Mouse (Mus musculus) spleen, adult 18-20 months (tissue): ENCODE results near the gene Anapc15-ps.

Experiments used
- DNase-seq, 2 experiments: peaks; one replicate each; pipeline ENCODE4 v3.0.0; 2022; ENCODE audit warnings: mixed read lengths in 2 of 2

The Anapc15-ps gene

DNA sequence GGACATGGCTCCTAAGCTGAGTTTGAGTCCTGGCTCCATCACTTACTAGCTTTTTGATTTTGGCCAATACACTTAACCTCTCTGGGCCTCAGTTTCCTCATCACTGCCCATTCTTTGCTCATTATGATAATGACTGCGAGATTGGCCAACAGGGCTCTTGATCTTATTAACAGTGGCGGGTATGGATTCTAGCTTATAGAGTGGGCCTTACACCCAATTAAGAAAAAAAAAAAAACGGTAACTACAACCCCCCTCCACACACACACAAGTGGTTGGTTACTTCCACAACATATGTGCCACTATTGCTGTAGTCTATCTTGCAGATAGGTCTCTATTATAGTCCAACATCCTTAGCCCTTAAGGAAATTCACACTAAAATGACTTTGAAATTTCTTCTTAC, at the start of gene Anapc15-ps:
Gene Anapc15-ps, minus strand, starts transcription at position 101 of the 400 bp plus-strand sequence.
- no peak for DNase-seq

GRCm38 (mm10) chr10:95722203-95722611, 49.0 kb upstream of the Anapc15-ps start:
- DNase-seq: peak in 1 of 2 experiments; percentile 9

DNA sequence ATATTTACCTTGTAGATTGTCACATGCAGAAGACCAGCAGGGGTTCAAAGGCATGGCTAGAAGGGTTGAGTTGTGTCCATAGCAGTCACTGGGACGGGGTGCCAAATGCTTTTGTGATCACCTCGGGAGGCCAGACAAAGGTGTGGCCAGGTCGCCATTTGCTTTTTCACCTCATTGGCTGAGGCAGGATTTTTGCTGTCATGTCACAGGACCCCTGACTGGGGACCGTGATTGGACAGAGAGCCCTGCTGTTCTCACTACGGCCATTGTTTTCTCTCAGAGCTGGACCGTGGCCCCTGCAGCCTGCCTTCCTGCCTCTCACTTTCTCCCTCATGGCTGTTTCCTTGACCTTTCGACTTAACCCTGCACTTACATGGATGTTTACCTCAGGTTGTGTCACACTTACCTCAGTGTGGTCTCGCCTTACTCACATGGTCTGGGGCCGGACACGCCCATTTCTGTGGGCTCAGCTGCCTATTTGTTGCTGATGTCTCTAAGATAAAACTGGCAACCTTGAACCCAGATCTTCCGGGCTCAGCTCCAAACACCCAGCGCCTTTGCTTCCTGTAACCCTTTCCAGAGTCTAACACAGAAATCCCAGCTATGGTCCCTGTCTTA, 47.0 kb upstream of the Anapc15-ps start:
- DNase-seq: no peak

DNA sequence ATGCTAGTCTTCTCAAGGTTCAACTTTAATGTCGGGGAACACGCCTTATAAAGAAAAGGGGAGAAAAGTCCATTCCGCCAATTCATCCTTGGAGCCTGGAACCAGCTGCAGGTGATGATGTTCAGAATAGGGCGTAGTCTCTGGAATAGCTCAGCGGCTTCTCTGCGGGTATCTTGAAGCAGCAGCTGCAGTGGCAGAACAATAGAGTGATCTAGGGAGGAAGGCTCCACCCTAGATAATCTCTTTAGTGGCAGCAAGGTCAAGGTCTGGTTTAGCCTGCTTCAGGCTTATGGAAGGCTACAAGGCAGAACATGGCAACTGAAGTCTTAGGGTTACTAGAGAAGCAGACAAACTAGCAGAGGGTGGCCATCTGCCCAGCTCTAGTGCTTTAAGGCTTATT, 46.2 kb upstream of the Anapc15-ps start:
- no peak for DNase-seq

DNA sequence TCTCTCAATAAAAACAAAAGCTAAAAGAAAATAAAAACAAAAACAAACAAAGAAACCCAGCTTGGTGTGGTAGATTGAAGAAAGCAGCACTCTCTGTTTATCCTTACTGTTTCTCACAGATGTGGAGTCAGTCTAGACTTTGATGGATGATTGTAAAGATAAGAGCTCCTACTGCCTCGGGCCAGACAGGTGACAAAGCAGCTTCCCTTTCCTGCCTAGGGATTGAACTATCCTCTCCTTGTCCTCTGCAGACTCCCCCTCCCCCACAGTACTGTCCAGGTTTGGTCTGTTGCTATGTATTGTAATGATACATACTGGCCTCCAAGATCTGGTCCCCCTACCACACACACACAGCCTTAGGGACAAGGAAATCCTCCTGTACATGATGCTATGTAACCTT, 45.5 kb upstream of the Anapc15-ps start:
- no peak for DNase-seq

GRCm38 (mm10) chr10:95717106-95717680, 43.9 kb upstream of the Anapc15-ps start:
- no peak for DNase-seq

DNA sequence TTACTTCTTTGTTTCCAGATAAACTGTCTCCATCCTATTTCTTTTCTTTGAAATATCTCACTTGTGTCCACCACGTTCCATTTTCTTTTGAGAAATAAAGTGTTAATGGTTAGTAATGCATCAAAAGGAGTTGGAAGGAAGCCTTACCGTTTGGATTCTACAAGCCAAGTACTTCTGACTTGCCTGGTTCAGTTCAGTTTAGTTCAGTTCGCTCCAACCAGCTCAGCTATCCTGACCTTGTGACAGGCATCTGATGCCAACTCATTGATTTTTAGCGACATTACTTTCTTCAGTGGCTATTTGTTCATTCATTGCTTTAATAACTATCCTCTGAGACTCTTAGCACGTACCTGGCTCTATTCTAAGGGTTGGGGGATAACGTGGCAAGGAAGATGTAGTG, 42.4 kb upstream of the Anapc15-ps start:
- DNase-seq: no peak

DNA sequence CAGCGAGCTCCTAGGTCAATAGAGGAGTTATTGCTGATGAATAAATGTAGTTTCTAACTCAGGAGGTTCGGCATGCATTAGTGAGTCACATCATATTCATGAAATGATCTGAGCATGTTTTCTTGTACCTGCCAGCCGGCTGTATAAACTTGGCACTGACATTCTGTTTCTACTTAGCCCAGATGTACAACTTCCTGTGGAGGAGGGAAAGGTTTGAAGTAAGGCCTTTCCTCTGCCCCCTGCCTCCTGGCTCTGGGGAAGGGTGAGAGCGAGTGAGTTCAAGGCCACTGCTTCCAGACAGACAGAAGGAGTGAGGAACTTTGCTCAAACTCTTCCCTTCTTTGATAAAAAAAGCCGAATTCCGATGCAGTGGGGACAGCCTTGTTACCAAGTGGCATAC, 39.0 kb upstream of the Anapc15-ps start:
- no peak for DNase-seq

DNA sequence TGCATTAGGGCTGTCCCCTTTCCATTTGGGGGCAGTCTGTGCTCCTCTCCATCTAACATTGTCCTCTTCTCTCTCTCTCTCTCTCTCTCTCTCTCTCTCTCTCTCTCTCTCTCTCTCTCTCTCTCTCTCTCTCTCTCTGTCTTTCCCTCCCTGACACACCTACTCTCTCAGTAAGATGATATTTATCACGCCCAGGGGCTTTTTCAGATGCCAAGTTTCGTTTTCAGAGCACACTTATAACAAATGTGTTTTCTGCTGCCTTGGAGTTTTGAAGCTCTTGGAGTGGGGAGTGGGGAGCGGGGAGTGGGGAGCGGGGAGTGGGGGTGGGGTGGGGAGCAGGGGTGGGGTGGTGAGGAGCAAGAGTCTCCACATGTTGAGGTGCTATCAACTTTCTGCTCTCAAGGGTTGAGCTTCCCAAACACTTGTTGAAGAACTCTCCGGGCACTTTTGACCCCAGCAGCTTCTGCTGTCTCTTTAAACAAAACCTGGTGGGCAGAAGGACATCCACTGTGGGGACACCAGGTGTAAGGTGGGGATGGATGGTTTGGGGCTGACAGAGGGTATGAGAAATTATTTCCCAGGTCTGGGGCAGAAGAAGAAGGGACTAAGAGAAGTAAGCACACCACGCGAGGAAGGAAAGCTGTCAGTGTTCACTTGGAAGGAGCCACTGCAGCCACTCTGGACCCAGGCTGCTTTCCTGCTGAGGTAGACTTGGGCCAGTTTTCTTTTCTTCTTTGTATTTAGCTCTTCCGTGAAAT, 36.8 kb upstream of the Anapc15-ps start:
- no peak for DNase-seq

- no peak for DNase-seq
These were observed 36.1 kb upstream of the Anapc15-ps start for GRCm38 (mm10) chr10:95709143-95709880.

DNA sequence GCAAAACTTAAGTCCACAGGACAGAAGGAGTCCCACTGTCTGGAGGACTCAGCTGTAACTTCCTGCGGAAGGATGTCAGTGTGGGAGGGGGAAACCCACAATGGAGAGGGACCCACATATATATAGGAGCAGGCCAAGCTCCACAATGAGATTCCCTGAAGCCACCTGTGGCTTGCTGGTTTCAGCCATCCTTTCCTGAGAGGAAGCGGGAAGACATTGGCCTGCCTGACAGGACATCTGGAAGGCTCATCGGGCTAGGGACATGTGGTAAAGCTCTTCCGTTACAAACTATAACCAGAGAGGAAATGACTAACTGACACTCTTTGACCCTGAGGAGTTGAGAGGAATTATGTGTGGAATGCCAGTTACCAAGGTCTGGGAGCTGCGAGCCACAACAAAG, 34.8 kb upstream of the Anapc15-ps start:
- DNase-seq: no peak

DNA sequence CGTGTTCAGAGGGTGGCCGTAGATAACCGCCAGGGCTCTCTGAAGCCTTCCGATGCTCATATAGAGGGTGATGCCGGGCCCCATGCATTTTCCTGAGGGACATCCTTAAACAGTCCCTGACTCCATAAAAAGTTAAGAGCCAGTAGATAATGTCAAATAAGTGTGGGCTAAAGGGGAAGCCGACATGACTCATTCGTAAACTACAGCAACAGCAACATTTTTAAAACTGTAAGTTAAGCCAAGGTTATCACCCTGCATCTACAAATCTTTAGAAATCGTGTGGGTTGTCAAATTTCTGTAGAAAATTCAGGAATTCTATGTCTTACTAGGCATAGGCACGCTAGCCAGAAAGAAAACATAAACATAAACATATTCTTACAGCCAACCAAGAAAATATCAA, 33.6 kb upstream of the Anapc15-ps start:
- no peak for DNase-seq

- no peak for DNase-seq
These were observed 32.5 kb upstream of the Anapc15-ps start for GRCm38 (mm10) chr10:95705747-95706146.

DNA sequence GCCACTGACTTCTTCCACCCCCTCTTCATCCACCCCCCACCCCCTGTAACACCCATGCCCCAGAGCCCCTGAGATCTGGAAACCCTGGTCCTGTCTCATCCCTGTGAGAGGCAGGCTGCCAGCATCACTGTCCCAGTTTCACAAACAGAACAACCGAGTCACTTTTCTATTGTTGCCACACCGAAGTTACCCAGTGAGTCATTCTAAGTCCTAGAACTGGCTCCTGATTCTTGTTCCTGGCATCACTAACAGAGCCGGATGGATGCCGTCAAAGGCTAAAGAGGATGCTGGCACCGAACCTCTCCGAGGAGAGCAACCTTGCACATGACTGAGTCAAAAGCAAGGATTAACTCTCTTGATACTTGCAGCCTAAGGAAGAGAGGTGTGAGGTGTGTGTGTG, 31.6 kb upstream of the Anapc15-ps start:
- DNase-seq: no peak

GRCm38 (mm10) chr10:95703730-95704129, 30.5 kb upstream of the Anapc15-ps start:
- DNase-seq: no peak

DNA sequence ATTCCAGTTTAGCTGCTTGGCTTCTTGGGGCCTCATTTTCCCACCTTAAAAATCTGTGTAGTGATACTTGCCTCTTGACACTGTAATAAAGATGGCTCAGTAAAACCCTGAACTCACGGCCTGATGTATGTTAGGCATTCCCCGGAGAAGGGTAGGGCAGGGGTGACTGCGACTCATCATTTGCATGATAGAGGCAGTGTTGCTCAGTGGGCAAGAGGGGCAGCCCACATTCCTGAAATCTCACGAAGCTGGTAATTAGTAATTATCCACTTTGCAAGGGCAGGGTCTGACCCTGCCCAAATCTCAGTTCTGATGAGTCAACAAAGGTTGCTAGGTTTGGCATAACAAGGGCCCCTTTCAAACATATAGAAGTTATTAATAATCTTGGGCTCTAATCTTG, 27.2 kb upstream of the Anapc15-ps start:
- no peak for DNase-seq

DNA sequence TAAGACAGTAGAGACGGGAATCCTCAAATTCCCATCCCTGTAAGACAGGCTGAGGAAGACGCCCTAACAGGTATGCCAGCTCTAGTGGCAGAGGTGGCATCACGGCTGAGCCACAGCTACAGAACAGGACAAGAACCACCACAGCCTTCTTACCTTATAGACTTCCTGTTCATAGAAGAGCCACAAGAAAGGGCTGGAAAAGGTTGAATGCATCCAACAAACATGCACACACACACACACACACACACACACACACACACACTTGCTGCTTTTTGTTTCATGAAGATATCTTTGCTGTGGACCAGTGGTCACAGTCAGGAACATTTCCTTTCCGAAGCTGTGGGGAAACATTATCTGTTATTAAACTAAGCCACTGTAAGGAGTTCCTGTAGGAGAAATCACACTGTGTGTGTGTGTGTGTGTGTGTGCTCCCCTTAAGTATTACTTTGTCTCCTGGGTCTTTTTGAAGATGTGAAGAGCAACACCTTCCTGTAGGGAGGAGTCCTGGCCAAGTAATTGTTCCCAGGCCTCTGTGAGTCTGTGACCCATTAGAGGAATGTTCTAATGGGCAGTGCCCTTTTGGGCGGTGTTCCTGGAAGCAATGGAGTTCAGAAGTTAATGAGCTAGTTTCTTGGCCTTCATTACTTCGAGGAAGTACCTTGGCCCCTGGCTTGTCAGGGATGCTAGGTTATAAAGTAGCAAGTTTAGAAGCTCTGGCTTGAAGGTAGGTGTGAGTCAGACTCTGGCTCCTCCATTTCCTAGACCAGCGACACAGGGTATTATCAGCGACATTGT, 25.9 kb upstream of the Anapc15-ps start:
- no peak for DNase-seq

GRCm38 (mm10) chr10:95696253-95696641, 23.0 kb upstream of the Anapc15-ps start:
- DNase-seq: no peak

DNA sequence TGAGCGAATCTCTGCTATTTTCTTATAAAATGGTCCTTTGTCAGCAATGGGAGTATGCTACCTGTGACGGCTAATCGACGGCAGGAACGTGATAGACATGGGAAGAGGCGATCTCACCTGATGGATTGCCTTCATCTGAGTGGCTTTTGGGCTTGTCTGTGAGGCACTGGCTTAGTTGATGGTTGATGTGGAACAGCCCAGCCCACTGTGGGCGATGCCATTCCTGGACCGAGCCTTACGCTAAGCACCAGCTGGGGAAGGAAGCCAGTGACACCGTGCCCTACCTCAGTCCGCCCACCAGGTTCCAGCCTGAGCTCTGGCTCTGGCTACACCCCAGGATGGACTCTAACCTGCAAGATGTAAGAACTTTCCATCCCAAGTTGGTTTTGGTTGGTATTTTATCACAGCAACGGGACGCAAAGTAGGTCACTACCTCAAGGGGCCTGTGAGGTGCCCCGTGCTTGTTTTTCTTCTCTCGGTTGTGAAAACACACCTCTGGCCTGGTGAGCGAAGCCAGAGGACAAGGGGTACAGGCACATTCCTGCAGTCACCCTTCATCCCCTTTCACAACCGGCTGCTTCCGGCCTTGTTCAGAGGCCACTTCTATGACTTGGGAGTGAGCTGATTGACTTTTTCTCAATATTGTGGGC, 22.5 kb upstream of the Anapc15-ps start:
- DNase-seq: no peak

GRCm38 (mm10) chr10:95694559-95695251, 21.5 kb upstream of the Anapc15-ps start:
- no peak for DNase-seq

DNA sequence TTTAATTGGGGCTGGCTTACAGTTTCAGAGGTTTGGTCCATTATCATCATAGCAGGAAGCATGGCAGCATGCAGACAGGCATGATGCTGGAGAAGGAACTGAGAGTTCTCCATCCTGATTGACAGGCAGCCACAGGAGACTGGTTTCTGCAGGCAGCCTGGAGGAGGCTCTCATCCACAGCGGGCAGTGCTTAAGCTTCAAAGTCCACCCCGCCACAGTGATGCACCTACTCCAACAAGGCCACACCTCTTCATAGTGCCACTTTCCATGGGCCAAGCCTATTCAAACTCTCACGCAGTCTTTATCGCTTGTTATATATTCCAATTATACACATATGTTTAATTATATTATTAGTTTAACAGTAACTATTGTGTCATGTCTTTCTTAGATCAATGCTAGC, 18.1 kb upstream of the Anapc15-ps start:
- DNase-seq: no peak

GRCm38 (mm10) chr10:95689833-95690232, 16.6 kb upstream of the Anapc15-ps start:
- DNase-seq: no peak
